Mouse (Mus musculus) intestine, embryonic 16.5 days (tissue): ENCODE results near the gene Rrp36. TPM values are rescaled to one million over a fixed set of nuclear protein-coding genes. Genes with fewer than 3 reads are reported as not detected.

Source experiments
- polyA plus RNA-seq: library from polyadenylated mRNA; unstranded; fragments of >200 nt; fragmentation: Nextera tagmentation; extraction: Ambion mirVana; gene quantifications from 2 replicates; pipeline ENCODE4 v1.2.1, GENCODE M21; 2015

Gene Rrp36
- polyA plus RNA-seq, 1 experiment from 2014 or later: 67.4 TPM

Other genes with a start within 250 kb of the Rrp36 start
- gene Crip3, start 245.4 kb downstream of the Rrp36 start, polyA plus RNA-seq: 0.16 and 0.35 TPM in 2 replicates
- gene Slc22a7, start 235.9 kb downstream of the Rrp36 start, polyA plus RNA-seq: not detected in 2 replicates
- gene Ttbk1, start 186.7 kb downstream of the Rrp36 start, polyA plus RNA-seq: 0.15 and 0.16 TPM in 2 replicates
- gene Dnph1, start 177.6 kb downstream of the Rrp36 start, polyA plus RNA-seq: 40.4 and 45.1 TPM in 2 replicates
- 2.8 and 3.0 TPM in 2 replicates for gene Cul9, start 128.0 kb downstream of the Rrp36 start, polyA plus RNA-seq
- gene Srf, start 118.2 kb downstream of the Rrp36 start, polyA plus RNA-seq: 4.9 and 5.9 TPM in 2 replicates
- 53.2 and 54.4 TPM in 2 replicates for gene Ptk7, start 44.8 kb downstream of the Rrp36 start, polyA plus RNA-seq
- 93.7 and 104 TPM in 2 replicates for gene Klc4, start 28.3 kb downstream of the Rrp36 start, polyA plus RNA-seq
- 164 and 170 TPM in 2 replicates for gene Mrpl2, start 28.1 kb downstream of the Rrp36 start, polyA plus RNA-seq
- 42.4 and 43.1 TPM in 2 replicates for gene Cul7, start 24.0 kb downstream of the Rrp36 start, polyA plus RNA-seq
- gene Mea1, start 4.4 kb upstream of the Rrp36 start, polyA plus RNA-seq: 164 and 169 TPM in 2 replicates
- 107 and 111 TPM in 2 replicates for gene Klhdc3, start 6.6 kb upstream of the Rrp36 start, polyA plus RNA-seq
- 69.7 and 73.4 TPM in 2 replicates for gene Ppp2r5d, start 30.8 kb upstream of the Rrp36 start, polyA plus RNA-seq
- gene Pex6, start 37.1 kb upstream of the Rrp36 start, polyA plus RNA-seq: 17.1 and 20.8 TPM in 2 replicates
- gene Gnmt, start 54.8 kb upstream of the Rrp36 start, polyA plus RNA-seq: 8.2 and 10.0 TPM in 2 replicates
- 73.9 and 75.6 TPM in 2 replicates for gene Cnpy3, start 77.9 kb upstream of the Rrp36 start, polyA plus RNA-seq
- gene Ptcra, start 89.4 kb upstream of the Rrp36 start, polyA plus RNA-seq: 0.34 and 0.37 TPM in 2 replicates
- gene 2310039H08Rik, start 98.3 kb upstream of the Rrp36 start, polyA plus RNA-seq: 102 and 104 TPM in 2 replicates
- 142 and 153 TPM in 2 replicates for gene Rpl7l1, start 108.3 kb upstream of the Rrp36 start, polyA plus RNA-seq
- 3.0 TPM in 2 replicates for gene Bicral, start 184.1 kb upstream of the Rrp36 start, polyA plus RNA-seq
- gene Tbcc, start 216.3 kb upstream of the Rrp36 start, polyA plus RNA-seq: 31.8 and 35.8 TPM in 2 replicates
- gene Prph2, start 236.1 kb upstream of the Rrp36 start, polyA plus RNA-seq: not detected in 2 replicates